Mouse (Mus musculus): ENCODE measurements around the gene Gm20498.
"Not testable (repeated sequence)": the region's sequence is repeated elsewhere in the genome, so short reads cannot be mapped to it uniquely, and the experiment has no call there.

The Gm20498 gene

DNA sequence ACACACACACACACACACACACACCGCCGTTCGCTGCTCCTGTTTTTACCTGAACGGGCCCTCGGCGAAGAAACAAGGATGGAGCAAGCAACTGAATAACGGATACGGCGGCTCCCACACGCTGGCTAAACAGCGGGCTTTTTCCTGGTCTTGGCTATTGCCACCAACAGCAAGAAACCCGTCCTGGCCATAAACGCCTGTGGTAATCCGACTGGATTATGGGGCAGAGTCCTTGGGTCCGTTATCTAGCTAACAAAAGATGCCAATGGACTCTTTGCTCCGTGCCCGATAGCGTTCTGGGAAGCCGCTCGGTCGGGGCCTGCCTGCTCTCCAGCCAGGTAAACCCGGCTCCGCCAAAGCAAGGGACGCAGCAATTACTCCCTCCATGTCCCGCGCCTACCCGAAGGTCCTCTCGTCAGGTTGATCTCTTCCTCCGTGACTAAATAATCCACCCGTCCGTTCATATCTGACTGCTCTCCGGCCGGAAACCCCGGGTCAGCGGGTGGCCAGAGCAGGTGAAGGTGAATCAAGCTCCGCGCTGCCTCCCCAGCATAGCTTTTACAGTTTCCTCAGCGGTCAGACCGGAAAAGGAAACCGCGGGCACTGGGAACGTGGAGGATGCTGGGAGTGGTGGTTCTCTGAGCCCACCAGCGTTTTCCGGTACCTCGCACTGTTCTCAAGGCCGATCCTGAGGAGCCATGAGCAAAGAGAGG, at the start of gene Gm20498, which contains the start of gene Synj2bp:
Gene Gm20498, minus strand, starts transcription at position 590 of the 713 bp plus-strand sequence.
Gene Synj2bp, minus strand, starts transcription at position 596 of the 713 bp plus-strand sequence.
- peak; percentile 82 for DNase-seq (ENCODE audit: low spot score in 2 of 2)

DNA sequence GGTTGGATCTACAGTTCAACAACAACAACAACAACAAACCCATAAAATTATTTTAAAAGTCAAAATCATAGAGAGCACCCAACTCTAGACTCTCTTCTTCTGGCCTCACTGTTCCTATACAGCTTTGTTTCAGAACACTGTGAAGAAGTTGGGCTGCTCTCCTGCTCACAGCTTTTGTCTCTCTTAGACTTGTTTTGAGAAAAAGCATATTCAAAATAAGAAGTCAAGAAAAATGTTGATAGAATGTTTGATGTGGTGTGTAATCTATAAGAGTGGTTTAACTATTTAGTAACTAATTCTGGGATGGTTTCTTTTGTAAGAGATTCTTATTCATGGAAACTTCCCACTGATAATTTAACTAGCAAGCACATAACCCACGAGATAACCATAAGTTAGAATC, 35.7 kb upstream of the Gm20498 start, which contains the start of gene Adam21:
Gene Adam21, minus strand, starts transcription at position 101 of the 400 bp plus-strand sequence.
- DNase-seq (ENCODE audit: low spot score in 2 of 2): no peak

DNA sequence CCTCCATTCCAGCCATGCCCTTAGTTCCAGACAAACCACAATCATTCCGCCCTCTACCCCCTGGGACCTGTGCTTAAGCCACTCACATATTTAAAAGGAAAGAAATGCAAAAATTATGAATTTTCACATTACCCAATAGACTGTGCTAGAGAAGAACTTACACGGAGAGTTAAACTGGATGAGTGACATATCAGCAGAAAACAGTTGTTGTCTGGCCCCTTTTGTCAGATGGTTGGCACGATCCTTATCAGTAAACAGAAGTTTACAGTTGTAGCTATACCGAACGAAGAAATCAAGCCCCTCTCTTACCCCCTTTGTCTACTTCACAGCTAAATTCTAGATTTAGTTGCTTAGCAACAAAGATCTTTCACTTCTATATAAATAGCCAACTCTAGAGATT, 35.2 kb upstream of the Gm20498 start:
- no peak for DNase-seq (ENCODE audit: low spot score in 2 of 2)

DNA sequence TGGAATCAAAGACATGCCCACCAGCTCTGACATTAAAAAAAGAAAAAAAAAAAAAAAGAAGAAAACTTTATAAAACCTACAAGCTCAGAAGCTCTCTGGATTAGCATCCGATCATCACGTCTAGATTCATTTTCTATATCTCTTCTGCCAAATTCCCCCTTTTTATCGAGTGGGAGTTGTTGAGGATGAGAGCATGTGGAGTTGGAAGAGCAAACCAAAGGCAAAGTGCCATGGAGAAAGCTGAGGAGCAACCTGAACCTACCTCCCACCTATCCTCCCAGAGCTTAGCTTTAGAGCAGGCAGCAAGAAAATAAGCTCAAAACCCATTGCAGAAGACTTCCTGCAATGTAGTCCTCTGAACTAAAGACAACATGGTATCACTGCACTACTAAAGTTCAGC, 31.5 kb upstream of the Gm20498 start:
- DNase-seq (ENCODE audit: low spot score in 2 of 2): no peak

DNA sequence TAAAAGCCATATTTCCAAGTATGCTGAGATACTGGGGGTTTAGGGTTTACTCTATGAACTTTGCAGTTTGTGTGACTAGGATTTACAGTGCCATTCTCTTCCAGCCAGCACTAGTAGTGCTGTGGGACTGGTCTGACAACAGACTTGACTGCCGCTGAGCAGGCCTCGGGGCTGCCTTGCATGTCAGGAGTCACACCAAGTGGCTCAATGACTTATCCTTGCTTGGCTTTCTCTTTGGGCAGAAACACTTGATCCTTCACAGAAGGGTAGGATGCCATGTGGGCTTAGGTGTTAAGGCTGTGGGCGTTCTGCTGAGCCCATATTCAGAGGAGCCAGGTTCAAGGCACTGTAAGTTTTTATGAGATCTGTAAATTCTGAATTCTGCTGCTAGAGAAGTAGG, 16.6 kb upstream of the Gm20498 start:
- no peak for DNase-seq (ENCODE audit: low spot score in 2 of 2)

DNA sequence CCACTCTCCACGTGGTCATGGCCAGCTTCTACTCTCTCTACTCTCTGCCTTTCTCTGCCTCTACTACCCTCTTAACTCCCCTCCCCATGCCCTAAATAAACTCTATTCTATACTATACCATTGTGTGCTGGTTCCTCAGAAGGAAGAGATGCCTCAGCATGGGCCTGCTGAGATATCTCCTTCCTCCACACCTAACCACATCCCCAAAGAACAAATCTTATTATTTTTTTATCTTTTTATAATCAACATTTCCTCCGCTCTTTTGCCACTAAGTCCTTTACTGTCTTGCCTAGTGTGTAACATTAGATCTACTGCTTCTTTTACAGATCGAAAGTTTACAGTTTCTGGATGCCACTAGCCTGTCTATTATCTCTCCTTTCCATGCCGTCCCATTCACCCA, 14.5 kb upstream of the Gm20498 start:
- DNase-seq (ENCODE audit: low spot score in 2 of 2): no peak

DNA sequence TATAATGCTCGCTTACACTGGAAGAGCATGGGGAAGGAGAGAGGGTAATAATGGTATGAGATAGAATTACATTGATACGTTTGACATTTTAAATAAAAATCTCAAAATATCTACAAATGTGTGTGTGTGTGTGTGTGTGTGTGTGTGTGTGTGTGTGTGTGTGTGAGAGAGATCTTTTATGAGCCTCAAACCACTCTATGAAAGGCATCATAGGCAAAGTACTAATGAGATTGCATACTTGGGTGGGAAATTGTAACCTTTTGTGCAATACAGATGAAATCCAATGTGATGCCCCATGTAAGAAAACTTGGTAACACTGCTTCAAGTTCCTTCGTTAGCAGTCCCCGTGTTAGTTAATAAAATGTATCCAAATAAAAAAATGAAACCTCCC, 319 bp upstream of the Gm20498 start:
- DNase-seq (ENCODE audit: low spot score in 2 of 2): no peak

DNA sequence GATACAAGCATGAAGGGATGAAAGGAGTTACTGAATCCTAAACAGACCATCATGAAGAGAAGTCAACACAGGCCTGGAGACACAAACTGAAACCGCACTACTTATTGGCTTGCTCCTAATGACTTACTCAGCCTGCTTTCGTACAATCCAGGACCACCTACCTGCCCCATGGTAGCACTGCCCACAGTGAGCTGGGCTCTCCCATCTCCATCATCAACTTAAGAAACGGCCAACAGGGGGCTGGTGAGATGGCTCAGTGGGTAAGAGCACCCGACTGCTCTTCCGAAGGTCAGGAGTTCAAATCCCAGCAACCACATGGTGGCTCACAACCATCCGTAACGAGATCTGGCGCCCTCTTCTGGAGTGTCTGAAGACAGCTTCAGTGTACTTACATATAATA, 2.1 kb downstream of the Gm20498 start:
- DNase-seq (ENCODE audit: low spot score in 2 of 2): not testable (repeated sequence)

DNA sequence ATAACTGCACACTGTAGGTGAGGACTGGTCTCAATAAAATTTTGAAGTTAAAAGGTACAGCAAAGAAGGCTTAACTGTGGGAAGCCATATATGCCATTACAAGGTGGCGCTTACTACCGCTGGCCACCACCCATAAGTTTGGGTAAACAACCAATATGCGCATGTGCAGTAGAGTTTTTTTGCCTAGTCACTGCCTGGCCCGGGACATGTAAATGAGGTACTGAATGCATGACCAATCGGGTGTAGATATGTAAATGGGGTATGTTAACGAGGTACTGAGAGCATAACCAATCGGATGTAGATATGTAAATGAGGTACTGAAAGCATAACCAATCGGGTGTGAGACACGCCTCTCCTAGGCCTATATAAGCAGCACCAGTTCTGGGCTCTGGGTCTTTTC, 35.8 kb downstream of the Gm20498 start:
- DNase-seq (ENCODE audit: low spot score in 2 of 2): not testable (repeated sequence)

DNA sequence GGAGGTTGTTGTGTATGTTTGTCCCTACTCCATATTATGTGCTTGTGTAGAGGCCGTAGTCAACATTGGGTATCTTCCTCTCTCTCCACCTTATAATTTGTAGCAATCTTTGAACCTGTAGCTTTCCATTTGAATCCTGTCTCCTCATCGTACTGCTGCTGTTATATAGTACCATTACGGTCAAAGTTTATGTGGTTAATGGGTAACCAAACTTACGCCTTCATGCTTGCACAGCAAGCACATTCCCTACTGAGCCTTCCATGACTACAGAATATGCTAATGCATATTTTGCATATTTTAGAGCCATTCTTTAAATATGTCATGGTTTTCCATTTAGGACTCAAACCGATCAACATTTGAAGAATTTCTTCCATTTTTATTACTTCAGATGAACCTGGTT, 42.2 kb downstream of the Gm20498 start:
- no peak for DNase-seq (ENCODE audit: low spot score in 2 of 2)

DNA sequence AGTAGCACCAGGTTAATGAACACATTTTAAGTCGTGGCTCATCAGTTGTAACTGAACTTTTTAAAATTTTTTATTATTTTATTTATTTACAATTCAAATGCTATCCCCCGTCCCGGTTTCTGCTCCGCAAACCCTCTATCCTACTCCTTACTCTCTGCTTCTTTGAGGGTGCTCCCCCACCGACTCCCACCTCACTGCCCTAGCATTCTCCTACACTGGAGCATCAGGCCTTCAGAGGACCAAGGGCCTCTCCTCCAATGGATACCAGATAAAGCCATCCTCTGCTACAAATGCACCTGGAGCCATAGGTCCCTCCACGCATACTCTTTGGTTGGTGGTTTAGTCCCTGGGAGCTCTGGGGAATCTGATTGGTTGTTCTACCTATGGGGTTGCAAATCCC, 47.4 kb downstream of the Gm20498 start:
- no peak for DNase-seq (ENCODE audit: low spot score in 2 of 2)

DNA sequence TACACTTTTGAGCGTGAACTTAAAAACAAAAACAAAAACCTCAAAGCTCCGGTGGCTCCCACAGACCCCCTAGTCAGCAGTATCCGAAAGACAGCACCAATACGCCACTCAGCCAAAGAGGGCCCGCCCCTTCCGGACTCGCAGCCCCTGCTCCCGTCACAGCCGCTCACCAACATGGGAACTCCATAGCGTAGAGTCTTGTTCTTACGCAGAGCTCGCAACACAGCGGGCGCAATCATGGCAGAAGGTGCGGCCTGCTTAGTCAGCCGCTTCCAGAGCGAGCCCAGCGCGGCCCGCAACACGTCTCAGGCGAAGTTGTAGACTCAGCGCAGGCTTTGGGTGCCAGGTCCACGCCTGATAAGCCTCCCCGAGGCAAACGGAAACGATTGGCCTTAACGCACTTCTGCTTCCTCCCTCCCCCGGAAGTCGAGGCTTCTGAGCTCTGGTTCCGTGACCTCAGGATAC, 47.9 kb downstream of the Gm20498 start, which contains the start of gene Cox16:
Gene Cox16, minus strand, starts transcription at position 401 of the 465 bp plus-strand sequence.
- DNase-seq (ENCODE audit: low spot score in 2 of 2): peak; percentile 81 to 82

DNA sequence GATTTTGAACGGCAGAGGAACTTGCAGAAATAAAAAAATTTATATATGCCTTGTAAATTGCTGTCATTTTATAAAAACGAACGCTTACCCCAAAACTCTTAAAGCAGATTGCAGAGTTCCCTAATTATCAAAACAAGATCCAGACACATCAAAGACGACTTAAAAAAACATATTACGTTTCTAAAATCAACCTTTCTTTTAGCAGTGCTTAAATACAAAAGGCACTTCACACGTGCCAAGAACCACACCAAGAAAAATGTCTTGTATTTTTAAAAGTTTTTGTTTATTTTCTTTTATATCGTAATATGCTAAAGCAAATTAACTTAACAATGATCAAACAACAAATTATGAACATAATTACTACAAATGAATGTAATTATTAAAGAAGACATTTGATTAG, 48.5 kb downstream of the Gm20498 start:
- no peak for DNase-seq (ENCODE audit: low spot score in 2 of 2)

DNA sequence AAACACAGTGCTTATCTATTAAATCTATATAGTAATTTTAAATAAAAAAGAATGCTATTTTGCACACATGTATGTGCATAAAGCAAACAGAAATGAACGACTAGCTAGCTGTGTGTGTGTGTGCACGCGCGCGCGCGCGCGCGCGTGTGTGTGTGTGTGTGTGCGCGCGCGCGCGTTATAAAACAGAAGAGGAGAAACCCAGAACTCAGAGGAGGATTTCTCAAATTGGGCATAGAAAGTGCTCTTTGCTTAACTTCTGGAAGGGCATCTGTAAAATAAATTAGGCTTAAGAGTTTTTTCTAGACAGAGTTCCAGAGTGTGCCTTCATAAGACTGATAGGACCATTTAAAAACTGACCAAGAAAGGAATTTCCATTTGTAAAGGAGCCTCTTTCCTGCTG, 49.0 kb downstream of the Gm20498 start:
- no peak for DNase-seq (ENCODE audit: low spot score in 2 of 2)

DNA sequence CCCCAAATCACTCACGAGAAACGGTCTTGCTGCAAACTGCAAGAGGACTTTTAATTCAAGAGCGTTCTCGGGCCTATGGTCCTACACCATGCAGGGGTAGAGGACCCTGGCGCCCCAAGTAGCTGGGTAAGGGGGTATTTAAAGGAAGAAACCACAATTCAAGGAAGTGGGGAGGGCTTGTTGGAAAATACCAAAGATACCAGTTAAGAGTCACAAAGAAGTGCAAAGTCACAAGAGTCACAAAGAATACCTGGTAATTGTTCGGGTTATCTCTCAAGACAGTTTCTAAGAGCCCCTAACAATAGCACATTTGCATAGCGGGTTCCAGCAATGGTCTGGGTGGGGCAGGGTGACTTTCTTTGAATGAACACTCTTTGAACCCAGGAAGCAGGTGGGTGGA, 73.7 kb downstream of the Gm20498 start:
- DNase-seq (ENCODE audit: low spot score in 2 of 2): not testable (repeated sequence)

DNA sequence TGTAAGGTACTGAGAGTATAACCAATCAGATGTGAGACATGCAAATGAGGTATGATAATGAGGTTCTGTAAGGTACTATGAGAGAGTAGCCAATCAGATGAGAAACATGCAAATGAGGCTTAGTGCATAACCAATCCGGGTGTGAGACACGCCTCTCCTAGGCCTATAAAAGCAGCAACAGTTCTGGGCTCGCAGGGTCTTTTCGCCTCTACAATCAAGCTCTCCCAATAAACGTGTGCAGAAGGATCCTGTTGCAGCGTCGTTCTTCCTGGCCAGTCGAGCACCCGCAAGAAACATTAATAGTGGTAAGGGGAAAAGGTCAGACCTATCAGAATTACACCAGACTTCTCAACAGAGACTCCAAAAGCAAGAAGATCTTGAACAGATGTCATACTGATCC, 93.7 kb downstream of the Gm20498 start:
- DNase-seq (ENCODE audit: low spot score in 2 of 2): not testable (repeated sequence)

DNA sequence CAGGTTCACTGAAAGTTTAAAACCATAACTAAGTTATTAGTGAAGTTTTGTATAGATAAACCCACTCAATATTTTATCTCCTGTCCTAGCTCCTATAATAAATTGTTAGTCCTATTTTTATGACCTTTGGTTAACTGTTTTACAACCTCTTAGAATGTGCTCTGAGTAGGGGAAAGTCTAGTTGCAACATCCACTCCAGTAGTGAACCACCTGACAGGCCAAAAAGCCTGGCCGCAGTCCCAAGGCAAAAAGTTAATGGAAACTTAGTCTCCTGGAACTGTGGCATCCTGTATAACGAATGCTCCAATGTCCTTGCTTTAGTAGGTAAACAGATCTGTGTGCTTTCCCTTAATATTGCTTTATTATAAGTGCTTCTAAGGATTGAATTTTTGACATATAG, 97.9 kb downstream of the Gm20498 start:
- DNase-seq (ENCODE audit: low spot score in 2 of 2): not testable (repeated sequence)

DNA sequence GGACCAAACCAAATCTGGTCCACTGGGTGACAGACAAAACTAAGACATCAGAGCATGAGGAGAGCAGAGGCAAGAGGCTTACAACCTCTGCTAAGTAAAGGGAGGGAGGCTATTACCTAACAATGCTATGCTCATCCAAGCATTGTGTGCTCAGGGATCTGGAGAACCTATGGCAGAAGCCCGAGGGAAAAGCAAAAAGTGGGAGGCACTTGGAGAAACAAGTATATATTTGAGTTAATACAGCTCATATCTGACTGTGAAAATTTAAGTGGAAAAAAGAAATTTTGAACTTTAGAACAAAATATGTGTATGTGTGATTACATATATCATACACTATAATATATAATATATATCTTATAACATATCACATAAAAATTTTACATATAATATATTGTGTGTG, 110.9 kb downstream of the Gm20498 start, which contains the start of gene Adam4:
Gene Adam4, minus strand, starts transcription at position 101 of the 400 bp plus-strand sequence.
- DNase-seq (ENCODE audit: low spot score in 2 of 2): no peak

DNA sequence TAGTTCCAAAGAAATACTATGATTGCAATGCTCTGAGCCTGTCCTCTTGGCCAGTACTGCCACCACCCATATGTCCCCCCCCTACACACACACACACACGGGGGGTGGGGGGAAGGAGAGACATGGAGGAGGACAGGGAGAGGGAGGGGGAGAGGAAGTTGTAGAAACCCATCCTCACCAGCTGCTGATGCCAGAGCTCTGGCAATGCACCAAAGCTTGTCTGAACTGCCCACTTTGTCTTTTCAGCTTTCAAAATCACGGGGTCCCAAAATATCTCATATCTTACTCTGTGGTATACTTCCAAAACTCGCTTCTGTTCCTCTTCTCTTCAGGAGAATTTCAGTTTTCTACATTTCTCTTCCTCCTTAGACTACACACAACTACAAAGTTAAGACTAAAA, 119.5 kb downstream of the Gm20498 start:
- DNase-seq (ENCODE audit: low spot score in 2 of 2): no peak

DNA sequence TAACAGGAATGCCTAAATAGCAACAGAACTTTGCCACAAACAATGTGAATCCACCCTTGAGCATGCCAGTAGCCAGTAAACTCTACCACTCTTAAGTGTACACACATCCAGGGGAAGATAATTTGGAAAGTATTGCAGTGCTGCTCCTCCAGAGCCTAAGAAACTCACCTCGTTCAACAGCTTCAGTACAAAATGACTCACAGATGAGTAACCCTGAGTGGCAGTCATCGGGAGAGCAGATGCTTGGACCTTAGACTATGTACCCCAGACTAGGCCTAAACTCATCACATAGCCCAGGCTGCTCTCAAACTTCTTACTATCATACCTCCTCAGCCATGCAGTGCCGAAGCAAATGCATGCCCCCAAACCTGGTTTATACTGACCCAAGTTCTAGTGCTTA, 123.7 kb downstream of the Gm20498 start:
- DNase-seq (ENCODE audit: low spot score in 2 of 2): no peak

DNA sequence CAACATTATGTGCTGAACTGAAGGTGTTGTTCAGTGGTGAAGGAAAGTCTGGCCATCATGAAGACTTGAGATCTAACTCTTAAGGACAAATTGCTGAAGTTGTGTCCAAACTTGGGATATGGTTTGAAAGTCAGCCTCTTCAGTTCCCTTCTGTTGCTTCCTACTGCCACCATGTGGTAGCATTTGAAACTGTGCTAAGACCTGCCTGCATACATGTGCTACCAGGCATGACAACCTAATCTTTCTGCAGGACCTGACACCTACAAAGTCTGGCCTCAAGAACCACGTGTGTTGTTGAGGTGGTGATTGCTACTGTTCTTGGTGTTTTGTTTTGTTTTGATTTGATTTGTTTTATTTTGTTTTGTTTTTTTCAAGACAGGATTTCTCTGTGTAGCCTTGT, 130.5 kb downstream of the Gm20498 start:
- peak; percentile 4 to 8 for DNase-seq (ENCODE audit: low spot score in 2 of 2)

DNA sequence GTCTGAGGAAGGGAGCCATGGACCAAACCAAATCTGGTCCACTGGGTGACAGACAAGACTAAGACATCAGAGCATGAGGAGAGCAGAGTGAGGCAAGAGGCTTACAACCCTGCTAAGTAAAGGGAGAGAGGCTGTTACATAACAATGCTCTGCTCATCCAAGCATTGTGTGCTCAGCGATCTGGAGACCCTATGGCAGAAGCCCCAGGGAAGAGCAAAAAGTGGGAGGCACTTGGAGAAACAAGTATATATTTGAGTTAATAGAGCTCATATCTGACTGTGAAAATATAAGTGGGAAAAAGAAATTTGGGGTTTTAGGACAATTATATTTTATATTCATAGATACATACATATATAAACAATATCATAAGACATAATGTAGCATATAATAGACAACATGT, 153.3 kb downstream of the Gm20498 start, which contains the start of gene Gm4787:
Gene Gm4787, minus strand, starts transcription at position 101 of the 400 bp plus-strand sequence.
- DNase-seq (ENCODE audit: low spot score in 2 of 2): not testable (repeated sequence)

DNA sequence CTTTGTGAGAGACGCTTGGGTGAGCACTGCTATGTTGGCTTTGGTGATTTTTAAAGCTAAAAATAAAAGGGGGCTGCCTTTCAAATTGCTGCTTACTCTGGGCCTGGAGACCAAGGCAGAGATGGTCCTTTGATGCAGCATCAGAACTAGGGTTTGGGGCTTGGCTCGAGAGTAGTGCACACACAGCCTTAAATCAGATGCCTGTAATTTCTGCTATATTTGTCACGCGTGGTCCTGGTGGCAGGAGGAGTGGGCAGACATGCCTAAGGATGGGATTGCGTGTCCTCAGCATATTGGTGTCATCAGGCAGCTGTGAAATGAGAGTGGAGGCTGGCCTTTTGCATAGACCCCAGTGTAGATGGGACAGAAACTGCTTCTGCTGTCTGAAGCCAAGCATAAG, 198.9 kb downstream of the Gm20498 start:
- no peak for DNase-seq (ENCODE audit: low spot score in 2 of 2)

All from spleen, postnatal 36 days (tissue).